Mouse (Mus musculus) left cerebral cortex, adult 8-10 months (tissue): ENCODE measurements around the gene Synj2. TPM values are rescaled to one million over a fixed set of nuclear protein-coding genes. Genes with fewer than 3 reads are reported as not detected.
"Not testable (repeated sequence)": the region's sequence is repeated elsewhere in the genome, so short reads cannot be mapped to it uniquely, and the experiment has no call there.

ENCODE experiments used
- DNase-seq, 2 experiments: peaks; one replicate each; pipeline ENCODE4 v3.0.0; 2022; ENCODE audit warnings: low spot score in 2 of 2
- total RNA-seq, 4 experiments: library from RNA; stranded (reverse); gene quantifications; 2 replicates each; pipeline ENCODE4 v1.2.4; 2022

The Synj2 gene
- total RNA-seq, 4 experiments from 2014 or later, result 71.7 to 93.5 (median 80.3) TPM

DNA sequence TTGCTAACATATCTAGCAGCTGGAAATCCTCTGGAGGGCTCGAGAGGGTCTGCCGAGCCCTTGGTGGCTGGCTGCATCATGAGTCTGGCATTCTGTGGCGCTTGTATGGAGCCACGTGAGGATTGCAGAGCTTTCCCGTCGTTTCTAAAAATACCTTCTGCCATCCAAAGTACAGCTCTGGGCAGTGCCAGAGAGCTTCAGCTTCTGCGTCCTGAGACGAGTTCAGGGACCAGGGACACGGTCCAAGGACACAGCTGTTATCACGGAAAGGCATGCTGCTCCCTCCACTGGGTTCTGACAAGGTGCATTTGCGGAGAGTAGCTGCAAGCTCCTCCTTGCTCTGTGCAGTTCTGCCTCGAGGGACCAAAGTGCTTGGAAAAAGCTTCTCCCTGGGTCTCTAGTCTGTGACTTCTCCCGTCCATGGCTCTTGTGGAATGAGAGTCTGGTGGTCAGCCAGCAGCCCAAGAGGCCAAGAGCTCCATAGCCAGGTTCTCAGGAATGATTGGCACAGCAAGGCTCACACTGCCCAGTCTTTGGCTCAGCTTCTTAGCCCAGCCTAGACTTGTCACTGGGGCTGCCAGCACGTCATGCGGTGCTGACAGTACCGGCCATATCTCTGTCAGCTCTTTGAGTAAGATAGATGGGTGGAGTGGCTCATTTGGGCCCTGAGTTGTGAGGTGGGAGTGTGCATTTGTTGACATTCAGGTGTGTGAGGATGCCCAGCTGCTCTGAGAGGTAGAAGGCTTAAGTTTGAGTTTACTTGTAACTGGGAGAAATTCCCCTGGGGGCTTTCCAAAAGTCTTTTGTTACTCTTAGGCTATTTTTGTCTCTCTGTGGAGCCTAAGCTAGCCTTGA is 56.5 kb downstream of the Synj2 start:
- DNase-seq, result no peak

DNA sequence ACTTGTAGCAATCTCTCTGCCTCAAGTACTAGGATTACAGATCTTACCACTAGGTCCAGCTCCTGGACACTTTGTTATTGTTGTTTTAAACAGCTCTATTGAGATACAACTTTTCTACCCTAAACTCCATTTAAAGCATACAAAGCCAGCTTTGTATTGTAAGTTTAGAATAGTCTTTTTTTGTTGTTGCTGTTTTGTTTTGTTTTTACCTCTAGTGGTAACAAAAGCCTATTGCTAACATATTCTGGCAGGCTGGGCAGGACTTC is 57.1 kb downstream of the Synj2 start:
- no peak for DNase-seq

DNA sequence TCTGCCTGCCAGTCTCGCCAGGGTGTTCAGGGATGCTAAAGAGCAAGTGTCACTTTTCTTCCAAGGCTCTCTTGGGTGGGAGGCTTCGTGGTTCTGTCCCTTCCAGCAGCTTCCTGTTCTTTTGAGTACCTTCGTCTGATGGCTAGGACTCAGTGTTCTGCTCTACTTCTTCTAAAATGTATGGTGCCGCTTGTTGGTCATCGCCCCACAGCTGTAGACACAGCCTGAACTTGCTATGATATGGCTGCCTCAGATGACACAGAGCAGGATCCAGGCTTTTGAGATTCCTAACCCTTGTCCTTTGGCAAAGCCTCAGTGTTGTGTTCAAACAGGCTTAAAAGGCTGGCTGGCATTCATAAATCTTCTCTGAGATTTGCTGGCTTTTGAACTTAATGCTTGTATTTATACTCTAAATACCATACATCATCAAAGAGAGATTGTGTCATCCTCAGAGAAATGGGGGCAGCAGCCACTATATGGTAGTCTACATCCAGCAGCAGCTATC is 58.0 kb downstream of the Synj2 start:
- DNase-seq, result no peak

DNA sequence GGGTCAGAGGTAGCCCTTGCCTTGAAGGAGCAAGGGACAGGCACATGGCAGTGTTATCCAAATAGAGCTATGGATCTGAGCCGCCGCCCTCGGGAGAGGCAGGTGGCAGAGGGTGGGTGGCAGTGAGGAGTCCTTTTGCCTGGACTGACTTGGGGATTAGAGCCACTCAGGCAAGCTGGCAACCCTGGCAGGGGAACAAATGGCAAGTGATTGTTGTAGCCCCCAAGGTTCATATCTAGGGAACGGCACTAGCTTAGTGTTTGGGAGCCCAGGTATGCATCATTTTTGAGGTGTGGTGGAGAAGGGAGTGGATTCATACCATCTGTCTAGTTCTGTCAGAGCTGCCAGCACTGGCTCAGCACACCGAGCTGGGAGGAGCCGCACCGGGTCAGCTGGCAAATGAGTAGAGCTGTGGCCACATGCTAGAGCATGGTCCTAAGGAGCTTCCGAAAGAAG is 59.8 kb downstream of the Synj2 start:
- no peak for DNase-seq

DNA sequence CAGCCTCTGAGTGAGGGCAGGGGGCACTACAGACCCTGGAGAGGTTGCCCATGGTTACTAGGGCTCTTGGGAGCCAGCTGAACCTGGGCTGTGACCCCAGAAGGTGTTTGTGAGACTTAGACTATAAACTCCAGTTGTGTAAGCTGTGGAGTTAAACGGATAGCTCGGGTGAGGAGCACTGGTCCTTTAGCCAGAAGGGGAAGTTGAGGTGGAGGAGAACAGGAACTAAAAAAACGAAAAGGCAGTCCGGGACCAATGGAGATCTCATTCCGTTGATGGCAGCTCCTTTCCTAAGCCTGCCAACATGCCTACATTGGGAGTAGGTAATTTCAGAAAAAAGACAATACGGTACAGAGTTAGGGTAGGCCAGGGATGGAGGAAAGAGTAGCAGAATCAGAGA is 60.3 kb downstream of the Synj2 start:
- no peak for DNase-seq

DNA sequence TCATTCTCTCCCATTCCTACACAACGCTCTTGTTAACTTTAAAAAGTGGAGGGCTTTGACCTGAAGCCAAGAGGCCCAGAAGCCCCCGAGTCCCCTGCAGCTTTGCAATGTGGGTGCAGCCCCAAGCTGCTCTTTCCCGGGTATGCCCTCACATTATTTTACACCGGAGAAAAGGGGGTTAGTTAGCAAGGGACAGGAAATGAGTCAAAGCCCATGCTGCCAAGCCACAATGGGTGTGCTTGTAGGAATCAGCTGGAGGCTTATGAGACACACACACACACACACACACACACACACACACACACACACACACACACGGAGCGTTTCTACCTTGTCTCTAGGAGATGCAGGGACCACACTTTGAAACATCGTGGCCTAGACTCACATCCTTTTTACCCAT is 60.8 kb downstream of the Synj2 start:
- no peak for DNase-seq

DNA sequence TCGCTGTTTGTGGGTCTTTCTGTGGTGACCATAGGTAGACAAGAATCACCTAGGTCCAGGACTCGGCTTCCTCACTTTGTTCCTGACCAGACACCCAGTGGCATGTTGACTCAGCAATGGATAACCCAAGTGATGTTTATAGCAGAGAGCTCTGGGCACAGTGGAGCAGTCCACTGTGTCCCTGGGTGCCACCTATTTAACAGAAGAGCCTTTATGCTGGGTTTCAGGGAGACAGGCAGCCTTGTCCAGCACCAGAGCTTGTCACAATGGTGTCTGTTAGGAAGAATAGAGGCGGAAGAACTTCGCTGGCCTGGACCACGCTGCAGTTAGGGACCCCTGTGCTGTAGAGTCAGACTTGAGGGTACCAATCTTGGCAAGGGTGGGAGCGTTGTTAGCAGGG is 61.5 kb downstream of the Synj2 start:
- no peak for DNase-seq

DNA sequence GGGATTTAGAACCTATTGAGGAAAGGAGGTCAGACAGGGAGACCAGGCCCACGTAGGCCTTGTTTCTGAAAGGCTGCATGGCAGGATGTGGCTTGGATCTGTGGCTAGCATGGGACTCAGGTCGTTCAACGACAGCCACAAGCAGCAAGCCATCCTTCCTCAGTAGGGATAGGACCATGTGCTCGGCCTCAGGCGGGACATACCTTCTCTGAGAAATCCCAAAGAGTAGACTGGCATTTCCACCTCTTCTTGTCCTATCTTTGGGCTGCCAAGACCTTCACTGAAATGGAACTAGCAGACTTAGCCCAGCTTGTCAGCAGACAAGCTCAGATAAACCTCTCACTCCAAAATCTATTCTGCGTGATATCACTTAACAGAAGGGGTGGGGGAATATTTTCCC is 62.6 kb downstream of the Synj2 start:
- no peak for DNase-seq

DNA sequence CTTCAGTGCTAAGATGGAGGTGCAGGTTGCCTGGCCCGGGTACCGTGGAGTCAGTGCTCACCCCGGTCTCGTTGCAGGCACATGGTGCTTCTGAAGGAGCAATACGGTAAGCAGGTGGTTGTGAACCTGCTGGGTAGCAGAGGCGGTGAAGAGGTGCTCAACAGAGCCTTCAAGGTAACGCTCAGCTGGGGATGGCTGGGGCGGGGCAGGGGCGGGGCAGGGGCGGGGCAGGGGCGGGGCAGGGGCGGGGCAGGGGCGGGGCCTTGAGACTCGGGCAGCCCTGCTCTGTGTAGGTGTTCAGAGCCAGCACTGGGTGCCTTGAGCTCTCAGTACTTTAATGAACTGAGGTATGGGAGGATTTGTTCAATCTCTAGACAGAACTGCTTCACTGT is 64.2 kb downstream of the Synj2 start:
- DNase-seq, result no peak

DNA sequence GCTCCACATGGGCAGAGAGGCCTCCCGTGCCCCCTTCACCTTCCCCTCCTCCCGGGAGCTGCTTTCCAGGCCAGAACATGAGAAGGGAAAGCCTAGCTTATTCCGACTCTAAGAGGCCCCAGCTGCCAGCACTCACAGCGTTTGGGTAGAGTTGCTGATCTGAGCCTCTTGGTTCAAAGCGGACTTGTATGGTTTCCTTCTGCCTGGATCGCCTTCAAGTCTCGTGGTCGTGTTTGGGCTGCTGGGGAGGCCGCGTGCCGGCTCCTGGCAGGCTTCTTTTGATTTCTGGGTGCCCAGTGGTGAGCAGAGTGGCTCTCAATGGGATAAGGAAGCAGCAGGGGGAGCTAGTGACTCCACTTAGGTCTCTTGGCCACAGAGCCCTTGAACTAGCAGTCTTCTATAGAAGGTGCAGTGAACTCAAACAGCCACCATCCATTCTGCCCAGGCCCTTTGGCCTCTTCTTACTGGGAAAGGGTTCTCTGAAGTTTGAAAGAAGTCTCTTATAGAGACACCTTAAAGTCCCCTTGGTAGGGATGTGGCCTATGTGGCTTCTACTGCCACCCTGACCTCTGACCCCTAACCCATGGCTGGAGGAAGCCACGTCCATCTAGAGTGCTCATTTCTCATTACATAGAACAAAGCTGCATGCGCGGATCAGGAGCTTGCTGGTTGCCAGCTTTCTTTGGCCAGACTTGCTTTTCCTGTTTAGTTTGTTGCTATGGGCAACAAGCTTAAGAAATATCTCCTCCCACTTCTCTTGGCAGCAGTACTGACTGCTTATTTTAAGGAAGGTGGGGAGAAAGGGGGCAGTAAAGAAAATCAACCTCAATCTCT is 64.8 kb downstream of the Synj2 start:
- DNase-seq, result peak; percentile 55 to 84

DNA sequence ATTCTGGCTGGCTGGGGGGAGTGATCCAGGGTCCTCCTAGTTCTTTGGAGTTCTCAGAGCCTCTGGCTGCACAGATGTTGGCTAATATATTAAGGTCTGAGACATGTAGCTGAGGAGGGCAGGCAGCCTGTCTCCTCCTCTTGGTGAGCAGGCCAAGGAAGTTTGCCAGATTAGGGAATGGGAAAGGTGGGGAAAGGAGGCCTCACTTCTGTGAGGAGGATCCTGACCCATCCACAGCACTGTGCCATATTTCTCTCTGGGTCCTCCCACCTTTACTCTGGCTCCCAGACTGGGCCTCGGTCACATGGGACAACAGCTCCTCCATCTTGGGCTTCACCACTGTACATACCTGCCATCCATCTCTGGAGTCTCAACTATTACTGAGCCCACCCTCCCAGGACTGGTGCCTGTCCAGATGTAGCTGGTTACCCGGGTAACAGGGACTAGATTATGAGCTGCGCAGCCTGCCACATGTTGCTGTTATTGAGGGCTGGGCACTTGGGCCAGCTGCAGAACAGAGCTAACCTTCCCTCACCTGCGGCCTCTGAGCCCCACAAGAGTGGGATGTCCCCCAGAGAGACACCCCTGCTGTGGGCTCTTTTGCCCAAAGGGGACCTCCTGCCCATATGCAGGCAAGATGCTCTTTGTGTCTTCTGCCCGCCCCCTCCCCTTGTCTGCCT is 66.2 kb downstream of the Synj2 start:
- no peak for DNase-seq

DNA sequence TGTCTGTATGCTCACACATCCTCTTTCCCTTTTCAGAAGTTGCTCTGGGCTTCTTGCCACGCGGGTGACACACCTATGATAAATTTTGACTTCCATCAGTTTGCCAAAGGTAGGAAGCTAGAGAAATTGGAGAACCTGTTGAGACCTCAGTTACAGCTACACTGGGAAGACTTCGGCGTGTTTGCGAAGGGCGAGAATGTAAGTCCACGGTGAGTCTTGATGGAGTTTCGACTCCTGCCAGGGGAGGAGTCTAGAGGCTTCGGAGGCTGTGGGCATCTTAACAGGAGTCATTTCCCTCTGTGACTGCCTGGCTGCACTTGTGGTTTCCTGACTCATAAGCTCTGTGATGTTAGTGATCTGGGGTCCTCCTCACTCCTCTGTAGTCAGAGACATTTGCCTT is 66.8 kb downstream of the Synj2 start:
- DNase-seq, result no peak

DNA sequence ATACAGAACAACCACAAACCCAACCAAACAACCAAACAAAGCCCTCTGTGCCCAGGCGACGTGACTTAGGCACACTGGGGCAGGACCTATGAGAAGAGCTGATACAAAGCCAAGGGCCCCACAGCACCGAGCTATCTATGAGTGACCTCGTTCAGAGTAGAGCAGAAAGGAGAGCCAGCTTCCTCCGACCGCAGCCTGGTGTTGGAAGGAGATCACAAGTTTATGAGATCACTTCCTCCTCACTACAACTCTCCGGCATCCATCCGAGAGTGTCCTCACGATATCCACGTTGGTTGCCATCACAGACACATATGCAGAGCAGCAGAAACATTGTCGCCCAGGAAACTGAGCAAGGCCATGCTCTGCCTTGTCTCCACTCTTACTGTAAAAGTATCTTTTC is 67.5 kb downstream of the Synj2 start:
- no peak for DNase-seq

DNA sequence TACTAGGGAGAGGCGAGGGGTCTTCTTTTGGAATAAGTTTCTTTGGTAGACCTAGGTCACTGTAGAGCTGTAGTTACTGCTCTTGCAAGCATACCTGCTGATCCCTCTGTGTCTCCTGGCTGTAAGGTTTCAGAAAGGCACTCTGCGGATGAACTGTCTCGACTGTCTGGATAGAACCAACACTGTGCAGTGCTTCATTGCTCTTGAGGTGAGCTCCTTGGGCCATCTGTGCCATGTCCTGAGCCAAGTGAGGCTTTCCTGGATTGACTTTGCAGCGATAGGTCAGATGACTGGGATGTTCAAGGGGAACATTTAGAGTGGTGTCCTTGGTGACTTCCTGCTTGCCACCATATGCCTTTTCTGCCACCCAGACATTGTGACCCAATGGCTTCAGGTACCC is 68.5 kb downstream of the Synj2 start:
- no peak for DNase-seq

DNA sequence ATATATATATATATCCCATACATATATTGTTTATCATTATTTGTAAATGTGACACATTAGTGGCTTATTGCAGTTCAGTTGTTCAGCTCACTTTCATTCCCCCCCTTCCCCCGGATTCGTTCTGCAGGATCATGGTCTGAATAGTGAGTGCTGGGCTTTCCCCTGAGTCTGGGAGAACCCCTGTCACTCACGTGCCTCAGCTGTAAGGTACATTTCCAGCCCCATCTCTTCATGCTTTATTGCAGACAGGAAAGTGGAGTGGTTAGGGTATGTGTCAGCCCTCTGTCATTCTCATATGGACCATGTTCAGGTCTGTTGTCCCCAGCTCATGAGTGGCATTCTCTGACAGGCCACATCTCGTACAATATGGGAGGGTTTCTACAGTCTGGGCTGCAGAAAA is 72.0 kb downstream of the Synj2 start:
- no peak for DNase-seq

DNA sequence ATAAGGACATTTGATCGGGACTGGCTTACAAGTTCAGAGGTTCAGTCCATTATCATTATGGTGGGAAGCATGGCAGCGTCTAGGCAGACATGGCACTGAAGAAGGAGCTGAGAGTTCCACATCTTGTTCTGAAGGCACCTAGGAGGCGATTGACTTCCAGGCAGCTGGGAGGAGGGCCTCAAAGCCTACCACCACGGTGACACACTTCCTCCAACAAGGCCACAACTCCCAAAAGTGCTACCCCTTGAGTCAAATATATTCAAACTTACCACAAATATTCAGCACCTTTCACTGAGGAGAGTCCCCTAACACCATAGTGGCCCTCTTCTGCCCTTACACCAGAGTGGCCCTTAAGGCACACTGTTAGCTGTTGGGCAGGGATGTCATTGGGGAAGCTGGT is 73.9 kb downstream of the Synj2 start:
- DNase-seq, result no peak

DNA sequence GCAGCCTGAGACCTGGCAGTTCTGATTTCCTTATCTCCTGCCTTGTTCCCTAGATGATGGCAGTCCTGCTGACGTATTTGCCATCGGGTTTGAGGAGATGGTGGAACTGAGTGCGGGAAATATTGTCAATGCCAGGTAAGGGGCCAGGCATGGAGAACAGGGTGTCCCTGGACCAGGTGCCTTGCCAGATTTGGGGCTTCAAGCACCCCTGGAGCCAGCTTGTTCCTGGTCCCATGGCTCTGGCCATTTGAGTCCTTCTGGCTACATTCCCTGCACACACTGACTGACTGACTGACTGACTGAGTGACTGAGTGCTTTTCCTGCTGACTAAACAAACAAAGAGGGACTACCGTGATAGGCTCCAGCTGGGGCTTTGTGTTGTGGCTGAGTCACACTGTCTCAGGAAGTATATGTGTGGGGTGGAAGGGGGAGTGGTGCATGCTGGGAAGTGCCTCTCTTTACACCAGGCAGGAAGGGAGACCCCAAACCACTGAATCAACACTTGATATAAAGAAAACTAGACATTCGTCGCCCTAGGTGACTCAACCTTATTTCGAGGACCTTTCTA is 75.2 kb downstream of the Synj2 start:
- no peak for DNase-seq

DNA sequence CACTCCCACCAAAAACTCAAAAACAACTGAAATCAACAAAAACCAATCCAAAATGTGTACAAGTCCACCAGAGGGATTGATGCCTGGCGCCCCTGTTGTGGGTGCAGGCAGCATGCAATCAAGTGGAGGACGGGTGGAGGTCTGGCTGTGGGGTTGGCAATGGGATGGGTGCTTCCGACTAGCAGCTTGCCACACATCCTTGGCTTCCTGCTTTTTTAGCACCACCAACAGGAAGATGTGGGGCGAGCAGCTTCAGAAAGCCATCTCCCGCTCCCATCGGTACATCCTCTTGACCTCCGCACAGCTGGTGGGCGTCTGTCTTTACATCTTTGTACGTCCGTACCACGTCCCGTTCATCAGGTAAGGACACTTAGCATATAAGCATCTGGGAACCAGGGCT is 76.2 kb downstream of the Synj2 start:
- no peak for DNase-seq

DNA sequence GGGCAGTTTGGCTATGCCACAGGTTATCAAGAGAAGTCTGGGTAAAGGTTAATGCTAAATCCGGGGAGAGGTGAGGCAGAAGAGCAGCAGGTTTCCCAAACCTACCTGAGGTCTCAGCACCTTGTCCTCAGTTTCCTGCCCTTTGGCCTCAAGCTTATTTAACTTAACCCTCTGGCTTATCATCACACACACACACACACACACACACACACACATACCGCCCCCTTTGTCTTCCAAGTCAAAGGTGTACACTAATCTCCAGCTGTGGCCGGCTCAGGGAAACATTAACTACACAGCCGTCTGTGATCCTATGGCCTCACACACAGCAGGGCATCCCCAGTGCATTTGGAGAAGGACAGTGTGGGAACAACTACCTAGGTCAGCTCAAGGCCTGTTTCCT is 77.3 kb downstream of the Synj2 start:
- DNase-seq, result no peak

DNA sequence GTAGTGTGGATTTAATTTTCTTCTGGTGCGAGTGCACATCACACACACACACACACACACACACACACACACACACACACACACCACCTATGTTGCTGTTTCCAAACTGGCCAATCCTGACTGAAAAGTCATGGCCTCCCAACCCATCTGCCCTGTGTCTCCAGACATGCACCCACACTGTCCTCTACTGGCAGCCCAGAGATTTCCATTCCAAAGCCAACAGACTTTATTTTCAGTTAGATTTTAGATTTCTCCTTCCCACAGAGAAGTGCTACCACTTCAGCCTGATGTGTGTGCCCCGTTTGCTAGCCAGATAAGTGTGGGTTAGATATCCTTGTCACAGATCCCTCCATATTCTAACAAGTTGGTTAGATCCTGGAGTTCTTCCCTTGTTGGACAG is 78.7 kb downstream of the Synj2 start:
- no peak for DNase-seq

DNA sequence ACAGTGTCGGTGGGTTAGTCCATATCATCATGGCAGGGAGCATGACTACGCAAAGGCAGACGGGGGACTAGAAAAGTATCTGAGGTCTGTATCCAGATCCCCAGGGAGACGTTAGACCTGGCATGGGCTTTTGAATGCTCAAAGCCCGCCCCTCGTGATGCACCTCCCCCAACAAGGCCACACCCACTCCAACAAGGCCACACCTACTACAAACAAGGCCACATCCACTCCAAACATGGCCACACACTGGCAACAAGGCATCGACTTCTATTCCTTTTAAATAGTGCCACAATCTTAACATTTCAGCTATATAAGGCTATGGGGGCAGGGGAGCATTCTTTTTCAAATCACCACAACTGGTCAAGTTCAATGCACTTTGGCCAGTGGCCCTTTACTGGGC is 79.6 kb downstream of the Synj2 start:
- DNase-seq, result no peak

DNA sequence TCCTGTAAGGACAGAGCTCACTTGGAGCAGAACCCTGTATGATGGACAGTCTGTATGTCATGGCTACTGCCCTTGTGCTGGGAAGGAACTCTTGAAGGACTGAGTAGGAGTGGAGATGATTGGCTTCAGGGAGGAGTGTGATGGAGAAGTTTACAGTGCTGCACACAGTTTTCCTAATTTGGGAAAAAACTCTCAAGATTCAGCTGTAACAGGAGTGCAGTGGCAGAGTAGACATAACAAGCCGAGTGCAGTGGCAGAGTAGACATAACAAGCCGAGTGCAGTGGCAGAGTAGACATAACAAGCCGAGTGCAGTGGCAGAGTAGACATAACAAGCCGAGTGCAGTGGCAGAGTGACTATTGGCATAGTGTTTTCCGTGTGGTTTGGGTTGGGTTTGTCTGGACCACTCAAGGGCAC is 80.3 kb downstream of the Synj2 start:
- not testable (repeated sequence) for DNase-seq
